Comparison of ENCODE assay signal across 9 mouse cellular contexts in genomic region chr13:110138644-110139043, GRCm38 (mm10).
"Had no signal": no experiment of that assay in that cellular context is flagged by ENCODE, and none has a peak within 500 bp of the region (broad histone marks: within the 10 kb centered on the region; RNA-seq: fewer than 3 reads in every experiment).

No protein-coding gene starts in this region.

- H3K4me3 ChIP-seq: limb, embryonic 13.5 days had no signal

- H3K9me3 ChIP-seq: limb, embryonic 13.5 days had no signal

- DNase-seq: kidney, adult 9 months; kidney, postnatal 36 days; lung, adult 18-20 months; lung, postnatal 36 days; thymus, adult 18-20 months had no signal

- H3K9ac ChIP-seq: limb, embryonic 13.5 days; liver, embryonic 14.5 days had no signal

- H3K36me3 ChIP-seq: limb, embryonic 13.5 days had no signal

- H3K4me2 ChIP-seq: limb, embryonic 13.5 days had no signal

- H3K4me1 ChIP-seq: limb, embryonic 13.5 days had no signal

- H3K27ac ChIP-seq: kidney, postnatal 0 days; limb, embryonic 13.5 days; liver, embryonic 14.5 days; stomach, postnatal 0 days had no signal
